Mouse (Mus musculus) forebrain, embryonic 16.5 days (tissue): Measurements from ENCODE around the gene Zdhhc5. TPM values are rescaled to one million over a fixed set of nuclear protein-coding genes. Genes with fewer than 3 reads are reported as not detected.

Experiments used
- ATAC-seq: fragments of 200-750 bp; cut with Nextera tagmentation; 2 replicates; pipeline ENCODE4 v1.8.0; 2017; ENCODE audit warnings: mild to moderate bottlenecking, moderate library complexity
- H3K27ac ChIP-seq: fragments of 300-500 bp; sonication (generic); 2 replicates; pipeline ENCODE4 v1.5.1; 2014; ENCODE audit warnings: low read length, control low read depth
- H3K27me3 ChIP-seq: fragments of 300-500 bp; sonication (generic); replicated peaks from 2 replicates; pipeline ENCODE4 v1.6.1; 2014; ENCODE audit warnings: low read length; ENCODE audit not compliant: control insufficient read depth, insufficient read depth
- H3K36me3 ChIP-seq: fragments of 300-500 bp; sonication (generic); 2 replicates; pipeline ENCODE4 v1.6.1; 2014; ENCODE audit not compliant: control insufficient read depth, insufficient read depth
- H3K4me1 ChIP-seq: fragments of 300-500 bp; sonication (generic); replicated peaks from 2 replicates; pipeline ENCODE4 v1.6.1; 2014; ENCODE audit warnings: low read length; ENCODE audit not compliant: control insufficient read depth, insufficient read depth
- H3K4me2 ChIP-seq: fragments of 300-500 bp; sonication (generic); 2 replicates; pipeline ENCODE4 v1.6.1; 2014; ENCODE audit warnings: mild to moderate bottlenecking, low read length, control low read depth
- H3K4me3 ChIP-seq: fragments of 300-500 bp; sonication (generic); replicated peaks from 2 replicates; pipeline ENCODE4 v1.5.1; 2014; ENCODE audit warnings: mild to moderate bottlenecking, low read length, control low read depth
- H3K9ac ChIP-seq: fragments of 300-500 bp; sonication (generic); replicated peaks from 2 replicates; pipeline ENCODE4 v1.6.1; 2014; ENCODE audit warnings: low read depth, low read length, control low read depth
- H3K9me3 ChIP-seq: fragments of 300-500 bp; sonication (generic); 2 replicates; pipeline ENCODE4 v1.6.1; 2016; ENCODE audit warnings: low read length; ENCODE audit not compliant: control insufficient read depth
- WGBS: fragments of 180-500 bp; shearing (Covaris S2); extraction: QIAGEN DNeasy Blood & Tissue Kit; methylation state at CpG from one replicate; pipeline ENCODE4 v1.1.7; 2014; 5-methylcytosine and 5-hydroxymethylcytosine counted together
- polyA plus RNA-seq: library from polyadenylated mRNA; unstranded; fragments of >200 nt; fragmentation: Nextera tagmentation; extraction: Ambion mirVana; gene quantifications from 2 replicates; pipeline ENCODE4 v1.2.1, GENCODE M21; 2015

The Zdhhc5 gene
- polyA plus RNA-seq, result 19.4 and 20.1 TPM in 2 replicates

GRCm38 (mm10) chr2:84714811-84715561 is at the start of gene Zdhhc5:
Gene Zdhhc5, minus strand, starts transcription at chr2:84715180.
- H3K9ac ChIP-seq, result peak within 1 kb of the TSS; percentile 95

DNA sequence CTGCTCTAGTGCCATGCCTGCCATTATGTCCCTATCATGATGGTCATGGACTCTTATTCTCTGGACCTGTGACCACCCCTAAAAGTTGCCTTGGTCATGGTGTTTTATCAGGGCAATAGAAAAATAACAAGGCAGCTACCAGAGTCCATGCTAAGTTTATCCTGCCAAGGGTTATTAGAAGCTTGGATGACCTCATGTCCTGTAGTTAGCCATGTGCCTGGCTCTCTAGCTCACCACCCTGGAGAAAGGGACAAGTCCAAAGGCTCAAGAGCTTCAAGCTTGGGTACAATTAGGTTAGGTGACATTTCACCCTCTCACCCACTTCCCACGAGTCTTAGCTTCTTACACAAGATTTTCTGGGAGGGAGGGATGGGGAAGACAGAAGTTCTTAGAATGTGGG is 47.8 kb upstream of the Zdhhc5 start:
- Histone ChIP-seq H3K4me2 (no peak overlapping the region), H3K27ac (no peak overlapping the region), H3K4me3 (no peak overlapping the region), H3K27me3 (no peaks in the 10 kb centered on the region), H3K9me3 (no peaks in the 10 kb centered on the region), H3K4me1 (no peaks in the 10 kb centered on the region), H3K9ac (no peak overlapping the region), H3K36me3 (no peaks in the 10 kb centered on the region)
- WGBS, result 64% methylated on average over 1 of the region's 1 CpGs
- no peak for ATAC-seq

More at GRCm38 (mm10) chr2:84714811-84715561, at the start of gene Zdhhc5:
- Histone ChIP-seq H3K4me2 (peak within 1 kb of the TSS; percentile 78), H3K27me3 (no peaks in the 10 kb centered on the region), H3K4me1 (peaks cover 14% of the 10 kb centered on the region), H3K27ac (peak within 1 kb of the TSS; percentile 95), H3K36me3 (peaks cover 7% of the 10 kb centered on the region; the same call in 1 of the 2 replicates), H3K9me3 (no peaks in the 10 kb centered on the region), H3K4me3 (peak within 1 kb of the TSS; percentile 98)
- ATAC-seq, result peak; percentile 96
- WGBS, result under 1% methylated on average over 85 of the region's 107 CpGs

GRCm38 (mm10) chr2:84762295-84762694 is 47.3 kb upstream of the Zdhhc5 start:
- WGBS, result 27% methylated on average over 4 of the region's 4 CpGs
- H3K4me2 ChIP-seq, result no peak overlapping the region
- H3K36me3 ChIP-seq, result no peaks in the 10 kb centered on the region
- H3K27me3 ChIP-seq, result no peaks in the 10 kb centered on the region
- H3K27ac ChIP-seq, result no peak overlapping the region
- H3K4me1 ChIP-seq, result no peaks in the 10 kb centered on the region
- no peaks in the 10 kb centered on the region for H3K9me3 ChIP-seq
- H3K9ac ChIP-seq, result no peak overlapping the region
- no peak overlapping the region for H3K4me3 ChIP-seq
- no peak for ATAC-seq

GRCm38 (mm10) chr2:84761840-84762239 is 46.9 kb upstream of the Zdhhc5 start:
- Histone ChIP-seq H3K4me1 (no peaks in the 10 kb centered on the region), H3K9me3 (no peaks in the 10 kb centered on the region), H3K9ac (no peak overlapping the region), H3K27me3 (no peaks in the 10 kb centered on the region), H3K27ac (no peak overlapping the region), H3K4me3 (no peak overlapping the region), H3K4me2 (no peak overlapping the region), H3K36me3 (no peaks in the 10 kb centered on the region)
- ATAC-seq, result no peak
- 84% methylated on average over 1 of the region's 1 CpGs for WGBS

GRCm38 (mm10) chr2:84761309-84761708 is 46.3 kb upstream of the Zdhhc5 start:
- H3K36me3 ChIP-seq, result no peaks in the 10 kb centered on the region
- 89% methylated on average over 3 of the region's 3 CpGs for WGBS
- no peaks in the 10 kb centered on the region for H3K9me3 ChIP-seq
- no peak overlapping the region for H3K27ac ChIP-seq
- H3K4me3 ChIP-seq, result no peak overlapping the region
- no peaks in the 10 kb centered on the region for H3K27me3 ChIP-seq
- H3K4me2 ChIP-seq, result no peak overlapping the region
- ATAC-seq, result no peak
- H3K9ac ChIP-seq, result no peak overlapping the region
- no peaks in the 10 kb centered on the region for H3K4me1 ChIP-seq

DNA sequence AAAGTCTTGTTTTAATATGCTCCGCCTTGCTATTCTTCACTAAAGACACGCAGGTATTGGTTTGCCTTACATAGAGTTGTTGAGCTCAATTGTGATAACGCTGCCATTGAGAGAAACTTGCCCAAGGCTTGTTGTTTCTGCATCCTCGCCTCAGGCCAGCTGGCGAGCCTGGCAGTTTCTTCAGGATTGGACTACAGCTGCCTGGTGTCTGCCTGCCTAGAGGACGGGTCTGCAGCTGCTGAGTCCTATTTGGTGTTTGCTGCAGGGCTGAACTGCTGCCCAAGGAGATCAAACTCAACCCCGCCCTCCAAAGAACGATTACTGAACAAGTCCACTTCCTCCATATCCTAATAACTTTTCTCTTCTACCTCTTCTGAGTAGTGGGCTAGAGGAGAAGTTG is 45.8 kb upstream of the Zdhhc5 start:
- Histone ChIP-seq H3K27me3 (no peaks in the 10 kb centered on the region), H3K4me2 (no peak overlapping the region), H3K9ac (no peak overlapping the region), H3K4me3 (no peak overlapping the region), H3K27ac (no peak overlapping the region), H3K9me3 (no peaks in the 10 kb centered on the region), H3K4me1 (no peaks in the 10 kb centered on the region), H3K36me3 (no peaks in the 10 kb centered on the region)
- 76% methylated on average over 8 of the region's 8 CpGs for WGBS
- no peak for ATAC-seq

GRCm38 (mm10) chr2:84758542-84759127 is 43.7 kb upstream of the Zdhhc5 start:
- peak; percentile 57 for ATAC-seq
- Histone ChIP-seq H3K27me3 (no peaks in the 10 kb centered on the region), H3K4me1 (no peaks in the 10 kb centered on the region), H3K4me2 (no peak overlapping the region), H3K9ac (no peak overlapping the region), H3K27ac (no peak overlapping the region), H3K36me3 (no peaks in the 10 kb centered on the region), H3K9me3 (no peaks in the 10 kb centered on the region), H3K4me3 (no peak overlapping the region)
- 2% methylated on average over 2 of the region's 2 CpGs for WGBS

DNA sequence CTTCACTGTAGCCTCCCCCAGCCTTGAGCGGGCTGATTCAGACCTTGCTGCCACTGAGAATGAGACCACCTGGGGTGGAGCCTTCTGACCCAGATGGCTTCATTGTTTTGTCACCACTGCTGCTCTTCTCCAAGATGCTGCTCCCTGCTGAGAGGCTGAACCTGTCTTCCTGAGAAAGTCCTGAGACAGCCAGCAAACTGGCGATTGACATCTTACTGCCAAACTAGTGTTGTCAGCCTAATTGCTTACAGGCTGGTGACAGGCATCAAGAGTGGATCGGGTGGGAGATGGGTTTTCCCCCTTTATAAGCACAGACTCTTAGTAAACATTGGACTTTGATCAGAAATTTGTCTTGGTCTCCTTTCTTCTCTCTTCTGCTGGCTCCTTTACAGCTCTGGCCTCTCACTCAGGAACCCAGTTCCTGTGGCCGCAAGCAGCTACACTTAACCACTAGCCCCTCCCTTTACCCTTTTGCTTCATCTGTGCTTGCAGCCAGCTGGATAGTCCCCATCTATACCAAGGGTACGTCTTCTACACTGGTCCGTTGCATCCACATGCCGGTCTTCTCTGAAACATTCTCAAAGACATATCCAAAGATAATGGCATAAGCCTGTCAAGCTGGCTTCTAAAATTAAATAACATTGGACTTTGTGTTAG is 42.2 kb upstream of the Zdhhc5 start:
- H3K9me3 ChIP-seq, result no peaks in the 10 kb centered on the region
- no peak overlapping the region for H3K27ac ChIP-seq
- no peak overlapping the region for H3K4me2 ChIP-seq
- no peaks in the 10 kb centered on the region for H3K4me1 ChIP-seq
- no peak overlapping the region for H3K4me3 ChIP-seq
- no peaks in the 10 kb centered on the region for H3K27me3 ChIP-seq
- H3K9ac ChIP-seq, result no peak overlapping the region
- no peaks in the 10 kb centered on the region for H3K36me3 ChIP-seq
- ATAC-seq, result no peak
- 59% methylated on average over 7 of the region's 7 CpGs for WGBS

- H3K36me3 ChIP-seq, result no peaks in the 10 kb centered on the region
- no peak overlapping the region for H3K4me2 ChIP-seq
- no peaks in the 10 kb centered on the region for H3K27me3 ChIP-seq
- H3K9ac ChIP-seq, result no peak overlapping the region
- H3K27ac ChIP-seq, result no peak overlapping the region
- H3K9me3 ChIP-seq, result no peaks in the 10 kb centered on the region
- H3K4me1 ChIP-seq, result no peaks in the 10 kb centered on the region
- no peak overlapping the region for H3K4me3 ChIP-seq
- 90% methylated on average over 5 of the region's 5 CpGs for WGBS
- ATAC-seq, result no peak
These were observed 41.3 kb upstream of the Zdhhc5 start for GRCm38 (mm10) chr2:84756245-84756644.
